Comparison of ENCODE assay signal across 1 mouse cellular context in genomic region chr2:28578003-28578402, GRCm38 (mm10).
TF ChIP-seq lines count a peak whose summit lies in the region.

No protein-coding gene starts in this region.

TF ChIP-seq in MEL, 35 proteins besides CTCF, POLR2A, EP300 and RAD21 (continued from another document):
- TF ChIP-seq ZC3H11A (IDR thresholded peaks at IDR 0.05; ENCODE audit: low read depth, low read length) (no peak), HCFC1 (IDR thresholded peaks at IDR 0.05; ENCODE audit: low read depth, low read length) (no peak)
TF ChIP-seq in MEL: peak in this region for 0.
